Mouse (Mus musculus): ENCODE measurements around the gene Elovl5.

Gene Elovl5

GRCm38 (mm10) chr9:77928769-77929168, 11.6 kb downstream of the Elovl5 start:
- DNase-seq (ENCODE audit: extremely low spot score, low spot score) = no peak

GRCm38 (mm10) chr9:77929296-77929695, 12.1 kb downstream of the Elovl5 start:
- DNase-seq (ENCODE audit: extremely low spot score, low spot score) = no peak

GRCm38 (mm10) chr9:77930036-77930859, 13.1 kb downstream of the Elovl5 start:
- no peak for DNase-seq (ENCODE audit: extremely low spot score, low spot score)

- DNase-seq (ENCODE audit: extremely low spot score, low spot score) = no peak
Measured at GRCm38 (mm10) chr9:77930860-77931184, 13.7 kb downstream of the Elovl5 start.

GRCm38 (mm10) chr9:77931740-77932139, 14.6 kb downstream of the Elovl5 start:
- DNase-seq (ENCODE audit: extremely low spot score, low spot score) = no peak

- no peak for DNase-seq (ENCODE audit: extremely low spot score, low spot score)
Measured at GRCm38 (mm10) chr9:77935818-77936611, 18.9 kb downstream of the Elovl5 start.

GRCm38 (mm10) chr9:77937875-77938274, 20.7 kb downstream of the Elovl5 start:
- no peak for DNase-seq (ENCODE audit: extremely low spot score, low spot score)

- no peak for DNase-seq (ENCODE audit: extremely low spot score, low spot score)
Measured at GRCm38 (mm10) chr9:77938761-77939553, 21.8 kb downstream of the Elovl5 start.

GRCm38 (mm10) chr9:77939554-77939920, 22.4 kb downstream of the Elovl5 start:
- no peak for DNase-seq (ENCODE audit: extremely low spot score, low spot score)

- DNase-seq (ENCODE audit: extremely low spot score, low spot score) = no peak
Measured at GRCm38 (mm10) chr9:77941058-77941457, 23.9 kb downstream of the Elovl5 start.

GRCm38 (mm10) chr9:77941836-77942235, 24.7 kb downstream of the Elovl5 start:
- DNase-seq (ENCODE audit: extremely low spot score, low spot score) = no peak

GRCm38 (mm10) chr9:77942411-77942810, 25.2 kb downstream of the Elovl5 start:
- no peak for DNase-seq (ENCODE audit: extremely low spot score, low spot score)

GRCm38 (mm10) chr9:77943316-77943715, 26.2 kb downstream of the Elovl5 start:
- no peak for DNase-seq (ENCODE audit: extremely low spot score, low spot score)

- no peak for DNase-seq (ENCODE audit: extremely low spot score, low spot score)
Measured at GRCm38 (mm10) chr9:77944195-77944594, 27.0 kb downstream of the Elovl5 start.

GRCm38 (mm10) chr9:77945792-77946666, 28.9 kb downstream of the Elovl5 start:
- DNase-seq (ENCODE audit: extremely low spot score, low spot score) = no peak

GRCm38 (mm10) chr9:77948214-77948613, 31.1 kb downstream of the Elovl5 start:
- no peak for DNase-seq (ENCODE audit: extremely low spot score, low spot score)

GRCm38 (mm10) chr9:77949753-77950268, 32.6 kb downstream of the Elovl5 start:
- no peak for DNase-seq (ENCODE audit: extremely low spot score, low spot score)

- no peak for DNase-seq (ENCODE audit: extremely low spot score, low spot score)
Measured at GRCm38 (mm10) chr9:77950841-77951475, 33.8 kb downstream of the Elovl5 start.

GRCm38 (mm10) chr9:77951971-77952370, 34.8 kb downstream of the Elovl5 start:
- no peak for DNase-seq (ENCODE audit: extremely low spot score, low spot score)

- DNase-seq (ENCODE audit: extremely low spot score, low spot score) = no peak
Measured at GRCm38 (mm10) chr9:77953053-77953452, 35.9 kb downstream of the Elovl5 start.
